Mouse (Mus musculus): ENCODE data around the gene Gm45062.

- TF ChIP-seq CTCF (IDR thresholded peaks at IDR 0.05; ENCODE audit: extremely low read depth, insufficient read length, insufficient replicate concordance, low read depth, low read length) (no peak), POLR2A (IDR thresholded peaks at IDR 0.05; ENCODE audit: low read depth, low read length) (no peak)
These were observed 386.5 kb downstream of the Gm45062 start for GRCm38 (mm10) chr6:8645708-8646107.
